Mouse (Mus musculus) intestine, postnatal 0 days (tissue): ENCODE measurements around the gene Tapt1. TPM values are rescaled to one million over a fixed set of nuclear protein-coding genes. Genes with fewer than 3 reads are reported as not detected.

Source experiments
- ATAC-seq: fragments of 200-750 bp; cut with Nextera tagmentation; 2 replicates; pipeline ENCODE4 v1.8.0; 2017; ENCODE audit warnings: mild to moderate bottlenecking, moderate TSS enrichment, moderate library complexity
- H3K27ac ChIP-seq: fragments of 300-500 bp; sonication (generic); 2 replicates; pipeline ENCODE4 v1.5.1; 2014; ENCODE audit warnings: mild to moderate bottlenecking, low read depth, low read length, moderate library complexity
- H3K27me3 ChIP-seq: fragments of 300-500 bp; sonication (generic); replicated peaks from 2 replicates; pipeline ENCODE4 v1.6.1; 2014; ENCODE audit warnings: low read length, mixed read lengths; ENCODE audit not compliant: control insufficient read depth, insufficient read depth
- H3K36me3 ChIP-seq: fragments of 300-500 bp; sonication (generic); 2 replicates; pipeline ENCODE4 v1.6.1; 2014; ENCODE audit warnings: mild to moderate bottlenecking, moderate library complexity; ENCODE audit not compliant: control insufficient read depth, insufficient read depth
- H3K4me1 ChIP-seq: fragments of 300-500 bp; sonication (generic); replicated peaks from 2 replicates; pipeline ENCODE4 v1.6.1; 2014; ENCODE audit warnings: antibody characterized with exemption, low read length, mixed read lengths; ENCODE audit not compliant: control insufficient read depth, insufficient read depth
- H3K4me2 ChIP-seq: fragments of 300-500 bp; sonication (generic); replicated peaks from 2 replicates; pipeline ENCODE4 v1.6.1; 2014; ENCODE audit warnings: low read depth, mild to moderate bottlenecking, moderate library complexity
- H3K4me3 ChIP-seq: fragments of 300-500 bp; sonication (generic); 2 replicates; pipeline ENCODE4 v1.5.1; 2014; ENCODE audit warnings: low read depth, low read length
- H3K9ac ChIP-seq: fragments of 300-500 bp; sonication (generic); 2 replicates; pipeline ENCODE4 v1.6.1; 2014; ENCODE audit warnings: mild to moderate bottlenecking, low read depth, low read length
- H3K9me3 ChIP-seq: fragments of 300-500 bp; sonication (generic); 2 replicates; pipeline ENCODE4 v1.6.1; 2016; ENCODE audit warnings: mixed run types; ENCODE audit not compliant: control insufficient read depth
- CTCF ChIP-seq: sonication (generic); IDR thresholded peaks from 2 replicates; pipeline ENCODE4 v1.5.1; 2016; ENCODE audit warnings: low read depth, mild to moderate bottlenecking, control low read depth, antibody characterized with exemption, moderate library complexity
- WGBS: fragments of 180-500 bp; shearing (Covaris S2); extraction: QIAGEN DNeasy Blood & Tissue Kit; methylation state at CpG from one replicate; pipeline ENCODE4 v1.1.7; 2014; 5-methylcytosine and 5-hydroxymethylcytosine counted together
- polyA plus RNA-seq: library from polyadenylated mRNA; unstranded; fragments of >200 nt; fragmentation: Nextera tagmentation; extraction: Ambion mirVana; gene quantifications from 2 replicates; pipeline ENCODE4 v1.2.1, GENCODE M21; 2015

Gene Tapt1
- polyA plus RNA-seq, 1 experiment from 2014 or later, result 14.1 TPM

- Histone ChIP-seq H3K27me3 (no peaks in the 10 kb centered on the region), H3K4me3 (no peak overlapping the region), H3K4me1 (no peaks in the 10 kb centered on the region), H3K36me3 (no peaks in the 10 kb centered on the region), H3K9ac (no peak overlapping the region), H3K9me3 (no peaks in the 10 kb centered on the region), H3K4me2 (no peak overlapping the region), H3K27ac (no peak overlapping the region)
- TF ChIP-seq CTCF, result peak; percentile 65
- ATAC-seq, result no peak
- WGBS, result 44% methylated on average over 1 of the region's 1 CpGs
These were observed 31.7 kb upstream of the Tapt1 start for GRCm38 (mm10) chr5:44258163-44258562.

DNA sequence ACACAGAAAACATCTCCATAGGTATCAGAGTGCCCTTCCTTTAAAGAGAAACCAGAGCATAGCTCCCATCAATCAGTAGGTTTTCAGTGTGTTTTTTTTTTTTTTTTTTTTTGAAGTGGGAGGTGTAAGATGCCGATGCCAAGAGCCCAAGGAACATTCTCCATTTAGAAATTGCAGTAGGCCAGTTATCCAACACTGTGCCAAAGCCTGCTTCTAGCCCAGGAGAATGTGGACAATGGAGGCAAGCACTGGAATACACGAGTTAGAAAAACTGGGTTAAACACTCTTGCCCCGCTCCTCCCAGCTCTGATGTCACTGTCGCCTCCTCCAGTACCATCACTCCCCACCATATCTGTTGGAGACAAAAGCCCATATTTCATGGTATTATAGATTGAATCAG lies 31.0 kb upstream of the Tapt1 start:
- Histone ChIP-seq H3K4me2 (no peak overlapping the region), H3K27ac (no peak overlapping the region), H3K4me3 (no peak overlapping the region), H3K4me1 (no peaks in the 10 kb centered on the region), H3K9ac (no peak overlapping the region), H3K36me3 (no peaks in the 10 kb centered on the region), H3K27me3 (no peaks in the 10 kb centered on the region), H3K9me3 (no peaks in the 10 kb centered on the region)
- WGBS, result 87% methylated on average over 4 of the region's 4 CpGs
- no peak for TF ChIP-seq CTCF
- no peak for ATAC-seq

- Histone ChIP-seq H3K4me1 (no peaks in the 10 kb centered on the region), H3K27me3 (no peaks in the 10 kb centered on the region), H3K4me2 (no peak overlapping the region), H3K9ac (no peak overlapping the region), H3K9me3 (no peaks in the 10 kb centered on the region), H3K4me3 (no peak overlapping the region), H3K27ac (no peak overlapping the region), H3K36me3 (no peaks in the 10 kb centered on the region)
- WGBS, result 84% methylated on average over 3 of the region's 3 CpGs
- no peak for ATAC-seq
- no peak for TF ChIP-seq CTCF
These were observed 30.1 kb upstream of the Tapt1 start for GRCm38 (mm10) chr5:44256512-44256911.

DNA sequence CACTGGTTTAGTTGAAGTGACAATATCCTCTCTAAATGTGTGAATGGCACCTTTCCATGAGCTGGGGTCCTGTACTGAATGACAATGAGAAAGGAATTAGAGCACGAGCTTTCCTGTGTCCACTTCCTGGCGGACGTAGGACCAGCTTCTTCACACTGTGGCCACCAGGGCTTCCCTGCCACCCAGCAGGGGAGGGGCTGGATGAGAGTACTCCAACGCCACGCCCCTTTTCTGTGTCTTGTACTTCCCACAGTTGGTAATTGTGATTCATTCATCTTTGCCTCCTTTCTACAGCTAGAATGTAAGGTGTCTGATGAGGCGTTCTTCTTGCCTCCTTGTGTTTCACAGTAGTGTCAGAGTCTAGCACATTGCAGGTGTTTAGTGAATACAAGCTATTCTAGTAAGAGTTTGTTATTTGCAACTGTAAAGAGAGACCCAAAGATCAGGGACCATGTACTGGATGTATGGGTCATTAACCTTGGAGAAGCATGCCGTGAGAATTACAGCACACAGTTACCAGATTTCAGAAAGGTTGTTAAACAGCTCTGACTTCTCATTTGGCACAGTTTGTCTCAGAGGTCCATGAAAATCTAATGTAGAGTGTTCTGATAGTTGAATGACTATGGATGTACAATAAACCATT lies 29.5 kb upstream of the Tapt1 start:
- no peak overlapping the region for H3K9ac ChIP-seq
- H3K4me2 ChIP-seq, result no peak overlapping the region
- H3K27me3 ChIP-seq, result no peaks in the 10 kb centered on the region
- no peak overlapping the region for H3K4me3 ChIP-seq
- H3K27ac ChIP-seq, result no peak overlapping the region
- ATAC-seq, result no peak
- H3K9me3 ChIP-seq, result no peaks in the 10 kb centered on the region
- H3K4me1 ChIP-seq, result no peaks in the 10 kb centered on the region
- 69% methylated on average over 7 of the region's 7 CpGs for WGBS
- H3K36me3 ChIP-seq, result no peaks in the 10 kb centered on the region
- no peak for TF ChIP-seq CTCF

GRCm38 (mm10) chr5:44253449-44253848 lies 27.0 kb upstream of the Tapt1 start:
- H3K9me3 ChIP-seq, result no peaks in the 10 kb centered on the region
- no peak overlapping the region for H3K9ac ChIP-seq
- H3K36me3 ChIP-seq, result no peaks in the 10 kb centered on the region
- WGBS, result 67% methylated on average over 6 of the region's 6 CpGs
- H3K4me1 ChIP-seq, result no peaks in the 10 kb centered on the region
- H3K27me3 ChIP-seq, result no peaks in the 10 kb centered on the region
- H3K27ac ChIP-seq, result no peak overlapping the region
- no peak overlapping the region for H3K4me3 ChIP-seq
- ATAC-seq, result 0 out of 2 replicates have a peak, but pooled peaks have one; percentile 49
- no peak overlapping the region for H3K4me2 ChIP-seq
- no peak for TF ChIP-seq CTCF

DNA sequence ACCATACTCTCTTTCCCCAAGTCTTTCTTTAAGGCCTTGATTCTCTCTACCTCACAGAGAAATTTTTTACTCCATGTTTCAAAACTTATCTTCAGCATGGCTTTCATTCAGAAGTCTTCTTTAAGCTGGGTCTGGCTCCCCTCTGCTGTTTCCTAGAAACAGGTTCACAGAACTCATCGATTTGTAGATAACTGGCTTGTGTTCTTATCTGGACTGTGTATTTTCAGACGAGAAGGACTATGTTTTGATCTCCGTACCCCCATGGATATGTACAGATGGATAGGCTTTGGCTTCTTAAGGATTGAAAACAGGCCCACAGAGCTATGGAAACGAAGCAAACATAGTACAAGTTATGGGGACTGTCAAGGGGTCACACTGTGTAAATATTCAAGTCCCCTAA lies 26.0 kb upstream of the Tapt1 start:
- ATAC-seq, result no peak
- no peaks in the 10 kb centered on the region for H3K36me3 ChIP-seq
- H3K4me1 ChIP-seq, result no peaks in the 10 kb centered on the region
- no peak for TF ChIP-seq CTCF
- H3K9ac ChIP-seq, result no peak overlapping the region
- no peak overlapping the region for H3K27ac ChIP-seq
- no peak overlapping the region for H3K4me3 ChIP-seq
- H3K4me2 ChIP-seq, result no peak overlapping the region
- no peaks in the 10 kb centered on the region for H3K27me3 ChIP-seq
- no peaks in the 10 kb centered on the region for H3K9me3 ChIP-seq
- 33% methylated on average over 4 of the region's 4 CpGs for WGBS
